Mouse (Mus musculus): ENCODE results near the gene Notch2.

DNA sequence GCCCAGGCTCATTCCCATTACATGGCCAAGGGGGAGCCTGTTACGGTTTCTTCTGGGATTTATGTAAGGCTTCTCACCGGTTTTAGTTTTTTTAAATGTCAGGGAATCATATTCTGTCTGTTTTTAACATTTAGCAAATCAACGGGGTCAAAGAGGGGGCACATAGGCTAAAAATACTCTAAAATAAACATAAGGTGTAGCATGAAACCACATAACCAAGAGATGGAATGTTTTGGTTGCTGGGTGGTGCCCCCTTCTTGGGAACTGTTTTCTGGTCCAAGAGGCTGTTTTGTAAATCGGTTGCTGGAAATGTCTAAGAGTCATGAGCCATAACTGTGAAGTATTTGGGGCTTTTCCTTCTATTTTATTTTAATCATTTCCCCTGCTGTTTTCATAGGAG, 95.1 kb downstream of the Notch2 start:
- TF ChIP-seq POLR2A (IDR thresholded peaks at IDR 0.05; ENCODE audit: extremely low read depth, insufficient read depth, low read length) = no peak
- no peak for TF ChIP-seq CTCF (IDR thresholded peaks at IDR 0.05; ENCODE audit: extremely low read depth, insufficient read depth, low read length)

Data from cortical plate, adult 2 months (tissue).